Mouse (Mus musculus): Measurements from ENCODE around the gene Inpp5a.
A peak's percentile ranks its signal among the peaks of the same experiment; 100 is the strongest.

Gene Inpp5a

DNA sequence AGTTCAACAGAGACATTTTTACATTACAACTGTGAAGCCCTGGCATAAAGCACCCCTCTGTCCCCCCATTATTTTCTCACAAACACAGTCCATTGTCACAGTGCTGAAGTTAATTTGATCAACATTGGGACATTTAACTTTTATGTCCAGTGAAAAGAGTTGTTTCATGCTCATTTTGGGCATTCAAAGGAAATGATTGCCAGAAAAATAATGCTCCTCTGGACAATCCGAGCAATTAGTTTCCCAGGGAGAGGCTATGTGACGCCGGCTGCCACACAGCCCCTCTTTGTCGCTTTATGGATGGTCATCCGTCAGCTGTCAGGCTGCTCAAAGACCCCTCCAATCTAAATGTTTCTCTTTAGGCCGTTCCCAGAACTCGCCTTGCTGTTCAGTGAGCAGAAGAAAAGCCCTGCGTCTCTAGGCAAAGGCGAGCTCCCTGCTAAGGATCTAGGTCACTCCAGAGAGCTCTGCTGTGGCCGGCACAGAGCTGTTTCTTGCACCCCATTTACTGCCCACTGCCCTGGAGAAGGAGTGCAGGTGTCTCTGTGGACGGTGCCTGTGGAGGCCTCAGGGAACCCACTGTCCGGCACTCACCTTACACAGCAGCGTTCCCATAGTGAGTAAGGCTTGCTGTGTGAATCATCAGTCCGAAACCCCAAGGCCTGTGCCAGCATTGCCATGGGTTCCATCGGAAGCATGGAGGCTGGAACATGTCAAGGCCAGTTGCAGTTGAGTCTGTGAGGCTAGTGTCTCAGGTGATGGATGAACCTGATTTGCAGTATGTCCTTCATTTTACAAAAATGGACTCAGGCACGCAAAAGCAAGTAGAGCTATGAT, 141.9 kb downstream of the Inpp5a start:
- no peak for DNase-seq (ENCODE audit: low read depth, low spot score)

DNA sequence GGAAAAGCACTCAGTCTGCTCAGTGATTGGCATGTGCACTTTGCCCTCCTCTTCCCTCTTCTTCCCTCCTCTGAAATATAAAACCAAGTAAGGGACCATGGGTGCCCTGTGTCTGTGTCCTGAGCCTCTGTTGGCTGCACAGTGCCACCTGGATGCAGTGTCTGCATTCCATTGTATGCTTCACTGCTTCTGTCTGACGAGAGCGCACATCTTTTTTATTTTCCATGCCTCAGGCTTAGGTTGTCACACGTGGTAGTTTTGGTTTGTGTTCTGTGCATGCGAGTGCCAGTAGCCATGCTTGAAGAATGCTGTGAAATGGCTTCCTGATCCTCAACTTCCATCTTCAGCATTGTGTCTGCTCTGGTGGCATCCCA, 142.5 kb downstream of the Inpp5a start:
- DNase-seq (ENCODE audit: low read depth, low spot score) = no peak

DNA sequence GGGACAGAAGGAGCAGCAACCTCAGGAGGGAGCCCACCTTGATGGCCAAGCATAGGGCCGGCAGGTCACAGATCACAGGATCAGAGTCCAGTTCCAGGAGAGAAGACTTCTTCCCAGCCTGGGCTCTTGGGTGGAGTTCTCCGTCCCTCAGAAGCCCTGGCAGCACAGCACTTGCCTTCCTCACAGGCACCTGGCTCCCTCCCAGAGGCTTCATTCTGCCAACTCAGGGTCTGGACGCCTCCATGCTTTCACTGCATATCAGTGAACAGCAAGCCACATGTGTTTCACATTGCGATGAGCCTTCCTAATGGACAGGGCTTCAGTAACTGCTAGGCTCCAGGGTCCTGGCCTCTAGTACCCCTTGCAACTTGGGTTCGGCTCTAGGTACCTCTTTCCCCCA, 147.4 kb downstream of the Inpp5a start:
- peak; percentile 32 for DNase-seq (ENCODE audit: low read depth, low spot score)

DNA sequence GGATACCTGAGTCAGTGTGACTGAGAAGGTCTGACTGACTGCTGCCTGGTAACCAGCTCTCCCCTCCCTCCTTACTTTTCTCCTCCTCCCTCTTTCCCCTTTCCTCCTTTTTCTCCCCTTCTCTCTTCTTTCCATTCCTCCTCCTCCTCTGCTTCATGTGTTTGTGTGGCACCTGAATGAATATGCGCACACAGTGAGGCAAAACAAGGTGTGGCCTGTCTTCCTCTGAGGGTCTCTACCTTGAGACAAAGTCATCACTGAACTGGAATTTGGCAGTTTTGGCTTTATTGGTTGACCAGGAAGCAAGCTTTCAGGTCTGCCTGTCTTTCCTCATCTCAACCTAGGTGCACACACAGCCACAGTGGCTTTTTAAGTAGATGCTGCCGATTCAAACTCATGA, 147.9 kb downstream of the Inpp5a start:
- DNase-seq (ENCODE audit: low read depth, low spot score) = no peak

DNA sequence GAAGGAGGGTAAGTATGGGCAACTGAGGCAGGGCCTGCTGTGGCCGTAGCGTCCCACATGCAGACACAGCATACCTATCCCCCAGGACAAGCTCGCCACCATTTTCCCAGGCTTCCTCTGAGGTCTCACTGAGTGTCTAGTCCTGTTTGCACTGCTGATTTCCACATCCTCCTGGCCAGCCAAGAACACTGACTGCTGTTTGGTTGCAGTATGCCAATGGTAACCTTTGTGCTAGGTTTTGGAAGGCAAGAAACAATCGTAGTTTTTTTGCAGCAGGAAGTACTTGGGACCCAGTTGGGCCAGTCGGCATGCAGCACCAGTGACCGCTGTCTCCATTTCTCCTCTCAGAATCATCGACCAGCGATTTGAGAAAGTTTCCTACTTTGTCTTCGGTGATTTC, 148.9 kb downstream of the Inpp5a start:
- no peak for DNase-seq (ENCODE audit: low read depth, low spot score)

DNA sequence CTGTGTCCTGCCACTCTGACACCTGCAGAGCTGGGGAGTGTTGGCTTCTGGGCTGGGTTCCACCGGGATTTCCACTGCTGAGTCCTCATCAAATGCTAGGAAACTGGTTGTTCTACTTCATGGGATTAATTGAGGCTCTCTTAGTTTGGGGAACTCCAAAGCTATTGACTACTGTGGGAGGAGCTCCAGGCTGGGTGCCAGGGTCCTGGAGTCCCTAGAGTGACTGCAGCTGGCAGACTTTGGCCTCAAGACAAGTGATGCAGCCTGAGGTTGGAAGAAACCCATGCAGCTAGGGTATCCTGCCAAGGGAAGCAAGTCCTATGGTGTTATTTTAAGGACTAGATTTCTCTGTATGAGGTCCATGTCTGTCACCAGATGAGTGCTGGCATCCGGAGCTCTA, 149.6 kb downstream of the Inpp5a start:
- peak; percentile 47 for DNase-seq (ENCODE audit: low read depth, low spot score)

DNA sequence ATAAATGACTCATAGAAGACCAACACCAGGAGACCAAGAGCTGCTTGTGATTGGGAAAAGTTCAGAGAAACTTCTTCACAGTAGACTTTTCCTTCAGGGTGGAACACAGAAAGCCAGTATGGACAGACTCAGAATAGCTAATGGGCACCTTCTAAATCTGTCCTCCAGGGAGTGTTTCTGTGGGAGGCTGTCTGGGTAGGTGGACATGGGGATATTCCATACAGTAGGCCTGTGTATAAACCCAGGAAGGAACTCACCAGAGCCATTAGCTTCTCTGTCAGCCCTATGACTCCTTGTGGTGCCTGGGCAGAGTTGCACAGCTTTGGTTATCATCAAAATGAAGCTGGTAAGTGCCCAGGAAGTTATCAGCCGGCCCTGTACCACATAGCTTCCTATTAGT, 151.7 kb downstream of the Inpp5a start:
- no peak for DNase-seq (ENCODE audit: low read depth, low spot score)

DNA sequence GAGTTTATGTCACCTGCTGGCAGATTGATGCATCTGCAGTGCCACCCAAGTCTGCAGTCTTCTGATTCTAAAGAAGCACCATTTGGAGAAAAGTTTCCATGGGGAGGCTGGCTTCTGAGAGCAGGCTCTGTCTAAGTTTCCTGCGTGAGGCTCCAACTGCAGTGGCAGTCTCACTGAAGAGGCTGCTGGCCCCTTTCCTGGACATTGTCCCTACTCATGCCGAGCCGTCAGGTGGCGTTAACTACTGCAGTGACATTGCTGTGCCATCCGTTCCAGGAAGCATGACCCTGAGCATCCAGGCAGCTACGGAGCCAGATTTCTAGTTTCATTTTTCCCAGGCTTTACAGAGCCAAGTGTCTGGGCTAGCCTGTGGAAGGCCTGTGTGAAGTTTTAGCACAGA, 152.5 kb downstream of the Inpp5a start:
- no peak for DNase-seq (ENCODE audit: low read depth, low spot score)

DNA sequence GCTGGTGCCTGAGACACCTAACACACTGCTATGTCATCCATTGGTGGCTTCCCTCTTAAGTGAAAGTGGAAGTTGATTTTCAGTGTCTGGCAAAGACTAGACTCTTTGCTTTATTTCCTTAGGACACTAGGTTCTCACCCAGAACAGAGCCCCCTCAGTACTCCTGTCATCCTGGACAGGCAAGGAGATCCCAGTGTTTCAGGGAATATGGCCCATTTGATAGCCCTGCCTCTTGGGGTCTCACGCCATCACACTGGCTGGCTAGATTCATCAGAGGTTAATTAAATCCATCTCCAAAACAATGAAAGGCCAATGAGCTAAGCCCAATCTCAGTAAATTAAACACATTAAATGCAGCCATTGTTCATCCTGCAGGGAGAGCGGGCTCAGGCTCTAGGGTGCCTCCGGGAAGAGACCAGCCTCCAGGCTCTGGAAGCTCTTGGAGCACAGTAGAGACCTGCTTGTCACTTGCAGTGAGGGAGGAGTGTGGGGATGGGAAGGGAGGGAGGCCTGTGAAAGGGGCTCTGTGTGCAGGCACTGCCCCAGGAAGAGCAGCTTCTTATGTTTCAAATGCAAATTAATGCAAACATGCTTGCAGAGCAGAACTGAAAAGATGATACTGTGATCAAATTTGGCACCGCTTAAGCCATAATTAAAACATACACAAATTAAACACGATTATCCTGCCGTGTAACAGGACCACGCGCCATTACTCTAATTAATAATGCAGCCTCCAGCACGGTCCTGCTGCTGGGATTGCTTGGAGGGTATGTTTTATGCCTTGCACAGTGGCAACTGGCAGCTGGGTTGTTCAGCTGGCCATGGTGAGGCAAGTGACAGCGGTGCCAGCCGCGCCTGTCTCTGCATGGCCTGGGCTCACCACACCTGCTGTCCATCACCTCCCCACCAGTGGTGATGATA, 156.1 kb downstream of the Inpp5a start:
- DNase-seq (ENCODE audit: low read depth, low spot score) = no peak

DNA sequence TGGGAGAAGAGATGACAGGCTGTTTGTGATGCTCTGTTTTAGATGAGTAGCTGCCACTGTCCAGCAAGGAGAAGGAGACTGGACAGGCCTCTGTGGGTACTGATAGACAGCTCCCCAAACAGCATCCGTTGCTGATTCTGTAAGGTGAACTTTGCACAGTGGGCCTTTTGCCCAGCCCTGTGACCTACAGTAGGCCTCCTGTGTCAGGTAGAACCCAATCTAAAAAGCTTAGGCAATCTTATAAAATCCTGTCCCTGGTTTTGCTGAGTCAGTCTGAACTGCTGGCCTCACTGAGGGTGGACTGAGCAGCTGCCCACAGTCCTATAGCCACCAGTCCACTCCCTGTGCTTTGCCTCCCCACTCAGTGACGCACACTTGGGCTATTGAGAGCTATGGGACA, 158.4 kb downstream of the Inpp5a start:
- DNase-seq (ENCODE audit: low read depth, low spot score) = no peak

DNA sequence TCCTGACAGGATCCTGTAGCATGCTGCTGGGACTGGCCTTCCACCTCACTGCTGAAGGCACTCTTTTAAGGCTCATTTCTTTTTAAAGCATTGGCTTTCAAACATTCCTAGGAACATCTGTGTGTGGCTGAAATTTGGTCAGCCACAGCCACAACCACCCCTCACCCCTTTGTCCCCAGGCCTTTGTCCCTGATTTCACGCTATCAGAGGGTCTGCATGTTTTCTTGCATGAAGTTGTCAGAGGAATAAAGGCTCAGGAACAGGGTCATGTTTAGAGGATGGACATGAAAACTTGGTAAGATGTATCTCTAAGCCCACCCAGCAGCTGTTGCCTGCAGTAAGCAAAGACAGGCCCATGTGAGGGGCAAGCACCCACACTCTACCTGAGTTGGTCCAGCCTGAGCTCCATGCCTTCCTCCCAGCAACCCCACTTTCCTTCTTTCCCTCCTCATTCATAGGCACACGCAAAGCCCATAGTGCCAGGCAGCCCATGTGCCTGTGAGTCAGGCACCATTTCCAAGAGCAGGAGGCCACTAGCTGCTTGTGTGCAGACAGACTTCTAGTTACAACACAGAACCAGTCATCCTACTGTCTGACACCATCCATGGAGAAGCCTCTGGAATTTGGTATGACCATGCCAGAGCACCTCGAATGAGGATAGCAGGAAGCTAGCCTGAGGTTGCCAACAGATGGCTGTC, 161.3 kb downstream of the Inpp5a start:
- DNase-seq (ENCODE audit: low read depth, low spot score) = no peak

DNA sequence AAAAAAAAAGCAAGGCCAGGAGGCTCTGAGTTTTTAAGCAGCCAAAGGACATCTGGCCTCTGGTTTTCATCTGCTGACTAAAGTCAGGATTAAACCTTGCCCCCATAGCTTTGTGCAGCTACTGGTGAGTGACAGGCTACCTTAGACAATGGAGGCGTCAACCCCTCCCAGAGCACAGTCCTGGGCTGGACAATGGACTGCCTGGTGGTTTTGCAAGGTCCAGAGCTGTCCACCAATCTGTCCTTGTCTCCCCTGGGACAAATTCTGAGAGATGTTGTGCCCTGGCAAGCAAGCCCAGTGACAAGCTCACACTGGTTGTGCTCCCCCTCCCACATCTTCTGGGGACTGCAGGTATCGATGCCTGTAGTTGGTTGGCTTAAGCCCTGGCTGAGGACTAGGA, 162.6 kb downstream of the Inpp5a start:
- no peak for DNase-seq (ENCODE audit: low read depth, low spot score)

DNA sequence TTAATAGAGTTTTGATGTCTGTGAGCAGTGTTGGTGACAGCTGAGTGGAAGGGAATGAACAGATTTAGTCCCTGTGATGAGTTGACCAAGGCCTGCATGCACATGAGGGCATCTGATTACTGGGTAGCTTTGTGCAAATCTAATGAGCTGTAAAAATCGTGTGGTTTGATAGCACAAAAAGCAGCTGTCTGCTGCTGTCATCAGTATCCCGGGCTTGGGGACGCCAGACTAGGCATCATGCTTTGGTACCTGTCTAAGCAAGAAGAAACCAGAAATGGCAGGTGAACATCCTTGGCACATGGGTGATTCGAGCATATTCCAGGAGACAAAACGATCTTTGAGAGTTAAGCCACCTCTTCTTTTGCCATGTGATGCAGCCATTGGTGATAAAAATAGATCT, 167.4 kb downstream of the Inpp5a start:
- no peak for DNase-seq (ENCODE audit: low read depth, low spot score)

DNA sequence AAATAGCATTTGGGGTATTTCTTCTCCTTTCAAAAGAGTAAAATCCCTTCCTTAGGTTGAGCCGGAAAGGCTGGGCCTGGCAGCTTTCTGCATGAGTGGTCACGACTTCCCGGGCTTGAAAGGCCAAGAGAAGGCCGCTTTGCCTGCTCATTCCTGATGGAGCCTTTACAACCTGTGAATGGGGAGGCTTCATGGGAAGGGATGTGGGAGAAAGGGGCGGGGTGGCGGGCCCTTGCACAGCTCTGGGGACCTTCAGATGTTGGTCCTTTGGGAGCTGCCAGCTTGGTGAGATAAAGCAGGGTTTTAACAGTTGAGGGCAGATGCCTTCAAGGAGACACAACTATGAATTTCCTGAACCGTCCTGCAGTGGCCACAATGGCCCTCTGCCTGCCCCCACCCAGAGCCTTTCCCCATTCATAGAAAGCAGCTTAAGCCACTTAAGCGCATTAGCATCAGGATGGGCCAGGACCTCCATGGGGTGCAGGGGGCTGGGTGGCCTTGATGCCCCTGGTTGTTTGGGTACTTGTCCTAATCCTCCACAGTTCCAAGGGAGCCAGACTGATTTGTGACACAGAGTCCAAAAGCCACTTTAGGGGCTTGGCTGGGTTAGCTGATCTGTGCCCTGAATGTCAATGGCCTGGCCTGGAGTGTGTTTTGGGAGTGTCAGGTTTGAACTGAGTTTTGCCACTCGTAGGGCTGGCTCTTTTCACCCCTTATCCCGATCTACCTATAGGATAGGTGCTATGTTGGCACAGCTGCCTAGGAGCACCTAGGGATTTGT, 168.0 kb downstream of the Inpp5a start:
- DNase-seq (ENCODE audit: low read depth, low spot score) = no peak

DNA sequence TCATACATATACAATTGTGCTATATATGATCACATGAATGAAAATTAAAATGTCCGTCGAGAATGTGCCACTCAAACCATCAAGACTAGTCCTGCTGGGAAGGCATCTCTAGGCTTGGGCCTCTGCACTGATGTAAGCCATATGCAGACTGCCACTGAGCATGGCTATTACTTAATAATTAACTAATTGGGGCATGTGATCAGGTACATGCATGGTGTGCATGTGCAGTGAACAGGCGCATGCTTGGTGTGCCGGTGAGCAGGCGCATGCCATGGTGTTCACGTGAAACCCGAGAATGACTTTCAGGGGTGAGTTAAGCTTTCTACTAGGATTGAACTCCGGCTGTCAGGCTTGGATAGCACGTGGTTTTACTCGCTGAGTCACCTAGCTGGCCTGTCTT, 170.8 kb downstream of the Inpp5a start:
- no peak for DNase-seq (ENCODE audit: low read depth, low spot score)

DNA sequence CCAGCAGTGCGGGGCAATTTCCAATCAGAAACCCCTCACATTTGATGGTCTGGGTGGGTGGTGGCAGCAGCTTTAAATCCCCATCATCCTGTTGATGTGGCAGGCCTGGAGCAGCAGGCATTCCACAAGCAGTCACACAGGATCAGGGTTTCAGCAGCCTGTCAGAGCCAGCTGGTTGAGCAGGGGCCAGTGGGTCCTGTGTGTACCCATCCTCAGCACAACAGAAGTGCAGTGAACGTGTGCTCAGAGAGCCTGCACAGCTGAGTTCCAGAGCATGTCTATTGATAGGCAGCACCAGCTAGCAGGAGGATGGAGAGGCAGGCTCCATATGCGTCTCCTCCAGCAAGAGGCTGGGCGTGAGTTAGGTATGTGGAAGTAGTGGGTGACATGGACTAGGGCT, 174.5 kb downstream of the Inpp5a start:
- no peak for DNase-seq (ENCODE audit: low read depth, low spot score)

DNA sequence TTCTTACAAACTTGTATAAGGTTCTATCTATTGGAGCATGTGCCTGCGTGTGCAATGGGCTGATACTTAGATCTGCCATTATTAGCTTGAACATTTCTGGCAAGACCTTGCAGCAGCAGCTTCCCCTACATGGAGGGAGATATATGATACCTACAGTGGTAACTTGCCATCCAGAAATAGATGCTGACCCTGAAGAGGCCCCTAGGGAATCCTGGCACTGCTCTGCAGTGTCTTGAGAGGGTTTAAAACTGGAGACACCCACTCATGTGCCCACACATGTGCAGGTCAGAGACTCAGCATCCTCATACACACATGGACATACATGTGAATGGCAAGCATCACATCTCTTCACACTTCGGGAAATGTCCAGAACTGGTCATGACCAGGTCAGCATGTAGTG, 175.3 kb downstream of the Inpp5a start:
- DNase-seq (ENCODE audit: low read depth, low spot score) = peak; percentile 93

DNA sequence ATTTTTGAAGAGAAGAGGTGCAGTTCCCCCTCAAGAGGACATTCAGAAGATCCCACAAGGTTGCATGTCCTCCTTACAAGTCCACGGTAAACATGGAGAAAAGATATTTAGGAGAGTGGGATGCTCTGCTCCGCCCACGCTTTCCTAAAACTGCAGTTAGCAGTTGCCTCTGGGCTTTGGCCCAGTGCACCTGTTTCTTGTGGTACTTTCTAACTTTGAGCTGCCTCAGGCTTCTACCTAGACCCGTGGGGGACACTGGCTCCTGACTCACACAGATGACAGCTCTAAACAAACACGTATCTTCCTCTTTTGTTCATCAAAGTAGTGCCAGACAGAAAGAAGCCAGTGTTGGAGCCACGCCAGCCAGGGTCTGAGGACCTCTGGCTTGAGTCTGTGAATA, 177.1 kb downstream of the Inpp5a start:
- no peak for DNase-seq (ENCODE audit: low read depth, low spot score)

DNA sequence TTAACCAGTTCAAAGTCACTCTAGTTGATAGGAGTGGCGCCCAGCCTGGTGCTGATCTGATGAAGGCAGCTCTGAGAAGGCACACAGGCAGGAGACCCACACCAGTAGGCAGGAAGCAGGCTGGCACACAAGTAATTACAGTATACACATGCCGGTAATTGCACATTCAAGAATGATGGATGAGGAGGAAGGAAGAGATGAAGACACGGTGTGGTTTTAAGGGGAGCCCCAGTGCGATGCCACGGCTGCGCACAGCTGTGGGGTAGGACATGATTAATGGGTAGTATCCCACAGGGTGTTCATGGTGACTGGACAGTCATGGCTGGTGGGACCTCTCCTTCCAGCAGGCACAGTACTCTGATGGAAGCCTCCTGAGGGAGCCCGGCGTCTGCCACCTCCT, 177.6 kb downstream of the Inpp5a start:
- DNase-seq (ENCODE audit: low read depth, low spot score) = no peak

DNA sequence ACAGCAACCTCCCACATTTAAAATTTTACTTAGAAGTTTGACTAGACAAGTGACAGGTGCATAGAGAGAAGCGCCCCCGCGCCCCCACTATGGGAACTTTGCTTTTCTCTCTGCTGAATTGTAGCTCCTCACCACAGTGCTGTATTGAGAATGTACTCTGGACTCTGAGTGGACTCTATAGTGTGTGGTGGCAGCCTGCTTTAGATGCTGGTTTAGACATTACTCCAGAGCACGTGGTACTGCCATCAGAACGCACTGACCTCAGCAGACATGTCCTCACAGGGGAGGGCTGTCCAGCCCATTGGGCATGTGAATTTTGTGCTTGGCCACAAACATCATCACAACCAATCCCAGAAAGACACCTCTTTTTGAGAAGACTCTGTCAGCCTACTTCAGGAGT, 181.9 kb downstream of the Inpp5a start:
- DNase-seq (ENCODE audit: low read depth, low spot score) = no peak

DNA sequence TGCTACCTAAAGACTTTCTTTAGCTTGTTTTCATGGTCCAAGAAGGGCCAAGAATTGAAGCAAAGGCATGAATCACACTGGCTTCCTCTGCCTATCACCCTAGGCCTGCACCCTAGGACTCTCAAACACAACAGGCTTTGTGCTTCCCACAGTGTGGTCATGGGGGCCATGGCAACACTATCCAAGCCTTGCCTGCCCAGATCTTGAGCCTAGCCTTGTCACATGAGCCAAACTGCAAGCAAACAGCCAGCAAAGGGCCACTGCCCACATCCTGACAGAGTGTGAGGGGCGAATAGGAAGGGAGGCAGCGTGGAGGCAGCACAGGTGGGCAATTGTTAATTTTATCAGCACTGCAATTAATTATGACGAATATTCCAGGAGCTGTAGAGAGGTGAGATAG, 183.8 kb downstream of the Inpp5a start:
- DNase-seq (ENCODE audit: low read depth, low spot score) = no peak
